Mouse (Mus musculus) CH12.LX (cell line): Measurements from ENCODE around the gene Arhgef17. TPM values are rescaled to one million over a fixed set of nuclear protein-coding genes. Genes with fewer than 3 reads are reported as not detected.
A peak's percentile ranks its signal among the peaks of the same experiment; 100 is the strongest.

Experiments used
- DNase-seq: peaks from one replicate; pipeline ENCODE4 v3.0.0-alpha.2; 2013; ENCODE audit errors: extremely low read depth
- H3K27ac ChIP-seq: 2 replicates; pipeline ENCODE4 v1.5.1; 2012; ENCODE audit warnings: low read depth, mild to moderate bottlenecking, control low read depth, moderate library complexity; ENCODE audit not compliant: insufficient read depth
- H3K27me3 ChIP-seq: replicated peaks from 2 replicates; pipeline ENCODE3; 2012; ENCODE audit warnings: inconsistent platforms
- H3K36me3 ChIP-seq, 2 experiments: replicated peaks in 1 of 2; 2 replicates each; pipeline versions ENCODE3 to v1.6.1; 2012; ENCODE audit warnings: inconsistent platforms in 1 of 2, low read length in 1 of 2, mild to moderate bottlenecking in 1 of 2, mixed read lengths in 1 of 2, moderate library complexity in 1 of 2; ENCODE audit not compliant: control insufficient read depth in 1 of 2, insufficient read depth in 1 of 2
- H3K4me1 ChIP-seq, 2 experiments: 2 replicates each; pipeline ENCODE4 v1.6.1; 2012; ENCODE audit warnings: inconsistent platforms in 1 of 2, moderate library complexity in 1 of 2; ENCODE audit not compliant: insufficient read depth in 2 of 2, control insufficient read depth in 1 of 2
- H3K4me2 ChIP-seq: 2 replicates; pipeline ENCODE4 v1.6.1; 2012; ENCODE audit warnings: low read depth, mild to moderate bottlenecking, control low read depth; ENCODE audit not compliant: poor library complexity, insufficient read depth, severe bottlenecking
- H3K4me3 ChIP-seq, 3 experiments: fragments of 150-350 bp in 1 of 3; sonication (generic) in 1 of 3; replicated peaks in 1 of 3; 2 replicates each; pipeline versions ENCODE3 to v1.5.1; 2011 to 2012; ENCODE audit warnings: low read depth in 2 of 3, low read length in 2 of 3, mild to moderate bottlenecking in 2 of 3, moderate library complexity in 2 of 3, control low read depth in 1 of 3, improper control_type of control experiment in 1 of 3, inconsistent platforms in 1 of 3, mixed read lengths in 1 of 3; ENCODE audit not compliant: poor library complexity in 1 of 3
- H3K79me2 ChIP-seq: replicated peaks from 2 replicates; pipeline ENCODE4 v1.6.1; 2012; ENCODE audit warnings: mild to moderate bottlenecking, moderate library complexity; ENCODE audit not compliant: control insufficient read depth, poor library complexity, insufficient read depth, severe bottlenecking; ENCODE audit errors: extremely low read depth
- H3K9ac ChIP-seq: 2 replicates; pipeline ENCODE4 v1.6.1; 2012; ENCODE audit warnings: low read depth, mild to moderate bottlenecking, control low read depth, moderate library complexity; ENCODE audit not compliant: insufficient read depth
- H3K9me3 ChIP-seq: replicated peaks from 2 replicates; pipeline ENCODE3; 2012; ENCODE audit warnings: low read length, inconsistent platforms, mixed read lengths
- CHD1 ChIP-seq: IDR thresholded peaks from 2 replicates; pipeline ENCODE4 v1.6.1; 2012; ENCODE audit warnings: low read depth, low read length, improper control_type of control experiment, inconsistent platforms
- CHD2 ChIP-seq: IDR thresholded peaks from 2 replicates; pipeline ENCODE4 v1.6.1; 2011; ENCODE audit warnings: low read length, improper control_type of control experiment
- CTCF ChIP-seq, 2 experiments: IDR thresholded peaks in 1 of 2; conservative IDR thresholded peaks in 1 of 2; 2 replicates each; pipeline ENCODE4 v1.5.1; 2011 to 2012; ENCODE audit warnings: low read depth in 2 of 2, low read length in 2 of 2, improper control_type of control experiment in 1 of 2, inconsistent platforms in 1 of 2, mild to moderate bottlenecking in 1 of 2, moderate library complexity in 1 of 2
- E2F4 ChIP-seq: IDR thresholded peaks from 2 replicates; pipeline ENCODE4 v1.6.1; 2011; ENCODE audit warnings: low read depth, low read length, improper control_type of control experiment; ENCODE audit not compliant: insufficient replicate concordance
- EP300 ChIP-seq: IDR thresholded peaks from 2 replicates; pipeline ENCODE4 v1.6.1; 2011; ENCODE audit warnings: low read length, improper control_type of control experiment
- ETS1 ChIP-seq: conservative IDR thresholded peaks from 2 replicates; pipeline ENCODE4 v1.6.1; 2012; ENCODE audit warnings: low read depth, mild to moderate bottlenecking, inconsistent platforms, low read length, improper control_type of control experiment, moderate library complexity
- GABPA ChIP-seq: IDR thresholded peaks from 2 replicates; pipeline ENCODE4 v1.6.1; 2012; ENCODE audit warnings: low read depth, low read length, improper control_type of control experiment, inconsistent platforms; ENCODE audit not compliant: insufficient replicate concordance
- HCFC1 ChIP-seq: IDR thresholded peaks from 2 replicates; pipeline ENCODE4 v1.6.1; 2012; ENCODE audit warnings: low read depth, mild to moderate bottlenecking, inconsistent platforms, low read length, improper control_type of control experiment
- IRF4 ChIP-seq: IDR thresholded peaks from 2 replicates; pipeline ENCODE4 v1.6.1; 2014; ENCODE audit warnings: low read depth, mild to moderate bottlenecking, inconsistent platforms, low read length, improper control_type of control experiment
- KAT2A ChIP-seq: IDR thresholded peaks from 2 replicates; pipeline ENCODE4 v1.6.1; 2012; ENCODE audit warnings: low read length, improper control_type of control experiment, inconsistent platforms; ENCODE audit not compliant: insufficient replicate concordance
- MAFK ChIP-seq: IDR thresholded peaks from 2 replicates; pipeline ENCODE4 v1.6.1; 2011; ENCODE audit warnings: low read length, improper control_type of control experiment; ENCODE audit not compliant: insufficient replicate concordance
- MAZ ChIP-seq: IDR thresholded peaks from 2 replicates; pipeline ENCODE4 v1.6.1; 2012; ENCODE audit warnings: low read depth, mild to moderate bottlenecking, inconsistent platforms, low read length, improper control_type of control experiment, moderate library complexity
- MEF2A ChIP-seq: IDR thresholded peaks from 2 replicates; pipeline ENCODE4 v1.6.1; 2014; ENCODE audit warnings: low read depth, mild to moderate bottlenecking, inconsistent platforms, low read length, improper control_type of control experiment, borderline replicate concordance
- MYC ChIP-seq: IDR thresholded peaks from 2 replicates; pipeline ENCODE4 v1.6.1; 2011; ENCODE audit warnings: low read depth, mild to moderate bottlenecking, improper control_type of control experiment, low read length
- NRF1 ChIP-seq: IDR thresholded peaks from 2 replicates; pipeline ENCODE4 v1.6.1; 2014; ENCODE audit warnings: low read depth, mild to moderate bottlenecking, inconsistent platforms, low read length, improper control_type of control experiment, moderate library complexity
- PAX5 ChIP-seq: IDR thresholded peaks from 2 replicates; pipeline ENCODE4 v1.6.1; 2012; ENCODE audit warnings: low read length, inconsistent platforms, mixed read lengths
- POLR2A ChIP-seq: IDR thresholded peaks from 2 replicates; pipeline ENCODE4 v1.6.1; 2011; ENCODE audit warnings: low read depth, mild to moderate bottlenecking, improper control_type of control experiment, low read length
- POLR2AphosphoS2 ChIP-seq: IDR thresholded peaks from 2 replicates; pipeline ENCODE4 v1.6.1; 2011; ENCODE audit warnings: low read depth, low read length, improper control_type of control experiment
- RAD21 ChIP-seq: IDR thresholded peaks from 2 replicates; pipeline ENCODE4 v1.6.1; 2011; ENCODE audit warnings: low read depth, mild to moderate bottlenecking, low read length, improper control_type of control experiment, moderate library complexity
- SIN3A ChIP-seq: IDR thresholded peaks from 2 replicates; pipeline ENCODE4 v1.6.1; 2012; ENCODE audit warnings: low read length, improper control_type of control experiment, inconsistent platforms
- SMC3 ChIP-seq: IDR thresholded peaks from 2 replicates; pipeline ENCODE4 v1.6.1; 2011; ENCODE audit warnings: low read depth, low read length, improper control_type of control experiment
- UBTF ChIP-seq: IDR thresholded peaks from 2 replicates; pipeline ENCODE4 v1.6.1; 2012; ENCODE audit warnings: low read depth, mild to moderate bottlenecking, inconsistent platforms, low read length, improper control_type of control experiment, moderate library complexity
- ZC3H11A ChIP-seq: IDR thresholded peaks from 2 replicates; pipeline ENCODE4 v1.6.1; 2012; ENCODE audit warnings: low read depth, mild to moderate bottlenecking, inconsistent platforms, low read length, improper control_type of control experiment
- ZMIZ1 ChIP-seq: IDR thresholded peaks from 2 replicates; pipeline ENCODE4 v1.6.1; 2012; ENCODE audit warnings: low read depth, mild to moderate bottlenecking, inconsistent platforms, low read length, improper control_type of control experiment
- ZNF384 ChIP-seq: IDR thresholded peaks from 2 replicates; pipeline ENCODE4 v1.6.1; 2012; ENCODE audit warnings: low read depth, low read length, improper control_type of control experiment, inconsistent platforms
- dilution Hi-C: fragments of 300-500 bp; cut with MboI; formaldehyde crosslinking; loops from 2 replicates; pipeline ENCODE4 v1.14.3; 2020; ENCODE audit warnings: low sequenced_read_pairs; ENCODE audit not compliant: extremely low pct_unique_long_range_greater_than_20kb, extremely low pct_ligation_motif_present
- in situ Hi-C: fragments of 300-500 bp; cut with MboI; formaldehyde crosslinking; loops from 3 replicates; pipeline ENCODE4 v1.14.3; 2019; ENCODE audit warnings: low sequenced_read_pairs, low pct_ligation_motif_present, low pct_unique_long_range_greater_than_20kb, mixed read lengths
- polyA plus RNA-seq: library from polyadenylated mRNA; unstranded; fragments of >175 nt; gene quantifications from 2 replicates; pipeline ENCODE4 v1.2.1, GENCODE M21; 2012; ENCODE audit warnings: low read depth; ENCODE audit not compliant: insufficient read length
- total RNA-seq, 2 experiments: library from RNA; depleted of rRNA; stranded (reverse); fragments of 300-350 nt in 1 of 2; fragments of >200 nt in 1 of 2; gene quantifications; 2 replicates each; pipeline ENCODE4 v1.2.3; 2012 to 2014

Arhgef17 gene
- total and polyA plus RNA-seq, 3 experiments: 2.3 to 6.7 (median 5.6) TPM

DNA sequence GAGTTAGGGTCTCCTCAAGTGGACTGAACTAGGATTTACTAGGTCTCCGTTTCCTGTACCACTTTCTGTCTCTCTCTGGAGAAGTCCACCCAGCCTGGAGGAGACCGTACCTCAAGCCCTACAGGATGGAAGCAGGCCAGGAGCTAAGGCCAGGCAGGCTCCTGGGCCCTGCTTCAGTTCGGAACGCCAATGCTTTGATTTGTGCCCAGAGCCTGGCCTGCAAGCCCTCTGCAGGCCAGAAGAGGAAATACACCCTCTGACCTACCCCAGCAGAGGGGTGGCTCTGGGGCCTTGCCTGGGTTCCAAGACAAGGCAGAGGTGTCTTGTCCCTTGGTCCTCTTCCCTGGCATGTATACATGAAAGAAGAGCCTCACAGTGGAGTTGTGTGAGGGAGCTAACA, 33.2 kb upstream of the Arhgef17 start:
- H3K4me3 ChIP-seq: no peak overlapping the region
- DNase-seq: peak; percentile 54
- H3K4me2 ChIP-seq: no peak overlapping the region
- dilution Hi-C loops (no loop called here), in situ Hi-C loops (no loop called here)
- H3K27ac ChIP-seq: no peak overlapping the region
- no peaks in the 10 kb centered on the region for H3K9me3 ChIP-seq
- no peaks in the 10 kb centered on the region for H3K79me2 ChIP-seq
- peaks cover 16 to 35% of the 10 kb centered on the region in 2 experiments for H3K4me1 ChIP-seq
- H3K27me3 ChIP-seq: peaks cover 8% of the 10 kb centered on the region
- H3K9ac ChIP-seq: no peak overlapping the region
- TF ChIP-seq PAX5: no peak
- no peak for TF ChIP-seq MEF2A
- TF ChIP-seq SMC3: peak; percentile 75
- peak; percentile 75 to 79 for TF ChIP-seq CTCF (conservative IDR thresholded peaks at IDR 0.05 in 1 of 2, IDR thresholded peaks at IDR 0.05 in 1 of 2; ENCODE audit: low read depth in 2 of 2, low read length in 2 of 2)
- TF ChIP-seq UBTF: no peak
- no peak for TF ChIP-seq ZNF384
- TF ChIP-seq SIN3A: no peak
- TF ChIP-seq IRF4: no peak
- TF ChIP-seq ETS1: no peak
- peak; percentile 57 for TF ChIP-seq RAD21
- no peaks in the 10 kb centered on the region for H3K36me3 ChIP-seq

DNA sequence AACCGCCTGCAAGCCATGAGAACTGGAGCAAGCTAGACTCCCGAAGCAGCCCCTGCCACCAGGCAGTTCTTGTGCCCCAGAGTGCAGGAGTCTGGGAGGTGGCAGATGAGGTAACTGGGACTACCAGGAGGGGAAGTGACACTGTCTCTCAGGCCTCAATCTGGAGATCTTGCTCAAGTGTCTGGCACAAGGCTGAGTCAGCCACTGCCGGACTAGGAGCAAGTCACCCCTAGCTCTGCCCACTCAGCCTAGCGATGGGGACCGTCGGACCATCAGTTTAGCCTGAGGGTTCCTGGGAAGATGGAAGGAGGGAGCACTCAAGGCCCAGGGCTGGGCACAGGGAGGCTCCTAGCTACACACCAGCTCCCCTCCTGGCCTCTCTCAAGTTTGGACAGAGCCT, 32.3 kb upstream of the Arhgef17 start:
- Histone ChIP-seq H3K9me3 (no peaks in the 10 kb centered on the region), H3K4me3 (no peak overlapping the region), H3K36me3 (no peaks in the 10 kb centered on the region), H3K27ac (no peak overlapping the region), H3K79me2 (no peaks in the 10 kb centered on the region), H3K4me1 (peaks cover 16 to 36% of the 10 kb centered on the region in 2 experiments), H3K27me3 (peaks cover 4% of the 10 kb centered on the region), H3K9ac (no peak overlapping the region), H3K4me2 (no peak overlapping the region)
- dilution Hi-C loops: no loop called here
- DNase-seq: no peak
- in situ Hi-C loops: no loop called here
- TF ChIP-seq MEF2A: no peak
- no peak for TF ChIP-seq NRF1
- TF ChIP-seq HCFC1: no peak
- no peak for TF ChIP-seq ZMIZ1
- TF ChIP-seq E2F4: no peak
- no peak for TF ChIP-seq GABPA
- TF ChIP-seq CHD1: no peak
- no peak for TF ChIP-seq MAFK
- no peak for TF ChIP-seq PAX5
- no peak for TF ChIP-seq MAZ
- no peak for TF ChIP-seq POLR2A
- TF ChIP-seq MYC: no peak
- no peak for TF ChIP-seq CHD2
- no peak for TF ChIP-seq ZC3H11A
- no peak for TF ChIP-seq EP300
- TF ChIP-seq UBTF: no peak
- TF ChIP-seq KAT2A: no peak
- no peak for TF ChIP-seq ZNF384
- no peak for TF ChIP-seq POLR2AphosphoS2
- TF ChIP-seq, all 38 proteins: peak for 0
